Mouse (Mus musculus) limb, embryonic 14.5 days (tissue): ENCODE measurements around the gene Lrch2. TPM values are rescaled to one million over a fixed set of nuclear protein-coding genes. Genes with fewer than 3 reads are reported as not detected.
"Not testable (repeated sequence)": the region's sequence is repeated elsewhere in the genome, so short reads cannot be mapped to it uniquely, and the experiment has no call there.

ENCODE experiments used
- ATAC-seq: fragments of 200-750 bp; cut with Nextera tagmentation; 2 replicates; pipeline ENCODE4 v1.8.0; 2017; ENCODE audit warnings: low read depth, moderate number of reproducible peaks, moderate TSS enrichment; ENCODE audit not compliant: low FRiP score
- DNase-seq: peaks from one replicate; pipeline ENCODE4 v3.0.0-alpha.2; 2015; ENCODE audit warnings: low spot score
- H3K27ac ChIP-seq: fragments of 300-500 bp; sonication (generic); replicated peaks from 2 replicates; pipeline ENCODE4 v1.5.1; 2014; ENCODE audit warnings: low read depth, mild to moderate bottlenecking, low read length, moderate library complexity, mixed read lengths
- H3K27me3 ChIP-seq: fragments of 300-500 bp; sonication (generic); 2 replicates; pipeline ENCODE4 v1.6.1; 2014; ENCODE audit warnings: low read length, mixed read lengths; ENCODE audit not compliant: control insufficient read depth, insufficient read depth
- H3K36me3 ChIP-seq: fragments of 300-500 bp; sonication (generic); 2 replicates; pipeline ENCODE4 v1.6.1; 2014; ENCODE audit warnings: mild to moderate bottlenecking, low read length, moderate library complexity, mixed read lengths; ENCODE audit not compliant: control insufficient read depth, insufficient read depth
- H3K4me1 ChIP-seq: fragments of 300-500 bp; sonication (generic); 2 replicates; pipeline ENCODE4 v1.6.1; 2014; ENCODE audit warnings: antibody characterized with exemption, low read length, mixed read lengths; ENCODE audit not compliant: control insufficient read depth, insufficient read depth
- H3K4me2 ChIP-seq: fragments of 300-500 bp; sonication (generic); replicated peaks from 2 replicates; pipeline ENCODE4 v1.6.1; 2014; ENCODE audit warnings: low read depth, mild to moderate bottlenecking, low read length, moderate library complexity; ENCODE audit not compliant: severe bottlenecking
- H3K4me3 ChIP-seq: fragments of 300-500 bp; sonication (generic); replicated peaks from 2 replicates; pipeline ENCODE4 v1.5.1; 2014; ENCODE audit warnings: low read length
- H3K9ac ChIP-seq: fragments of 300-500 bp; sonication (generic); 2 replicates; pipeline ENCODE4 v1.6.1; 2014; ENCODE audit warnings: mild to moderate bottlenecking, low read depth, low read length, moderate library complexity; ENCODE audit not compliant: severe bottlenecking
- H3K9me3 ChIP-seq: fragments of 300-500 bp; sonication (generic); 2 replicates; pipeline ENCODE4 v1.6.1; 2016; ENCODE audit warnings: low read length; ENCODE audit not compliant: control insufficient read depth
- POLR2A ChIP-seq: fragments of 200-500 bp; IDR thresholded peaks from 2 replicates; pipeline ENCODE4 v1.8.0; 2012; ENCODE audit warnings: inconsistent platforms, mild to moderate bottlenecking, moderate library complexity, borderline replicate concordance; ENCODE audit not compliant: insufficient read depth, insufficient read length; ENCODE audit errors: extremely low read depth
- WGBS: fragments of 180-500 bp; shearing (Covaris S2); extraction: QIAGEN DNeasy Blood & Tissue Kit; methylation state at CpG from one replicate; pipeline ENCODE4 v1.1.7; 2014; 5-methylcytosine and 5-hydroxymethylcytosine counted together
- polyA plus RNA-seq, 2 experiments: library from polyadenylated mRNA; depleted of rRNA in 1 of 2; stranded (reverse) in 1 of 2; unstranded in 1 of 2; fragments of >200 nt; fragmentation: Nextera tagmentation in 1 of 2; extraction: Ambion mirVana in 1 of 2; gene quantifications; 2 replicates each; pipeline versions ENCODE4 v1.2.1 to v1.2.3; 2012 to 2014

The Lrch2 gene
- 13.3 and 15.8 TPM in 2 replicates for polyA plus RNA-seq (2012; rRNA removed)
- polyA plus RNA-seq (2014; fragmentation: Nextera tagmentation; extraction: Ambion mirVana) = 9.6 and 11.0 TPM in 2 replicates

DNA sequence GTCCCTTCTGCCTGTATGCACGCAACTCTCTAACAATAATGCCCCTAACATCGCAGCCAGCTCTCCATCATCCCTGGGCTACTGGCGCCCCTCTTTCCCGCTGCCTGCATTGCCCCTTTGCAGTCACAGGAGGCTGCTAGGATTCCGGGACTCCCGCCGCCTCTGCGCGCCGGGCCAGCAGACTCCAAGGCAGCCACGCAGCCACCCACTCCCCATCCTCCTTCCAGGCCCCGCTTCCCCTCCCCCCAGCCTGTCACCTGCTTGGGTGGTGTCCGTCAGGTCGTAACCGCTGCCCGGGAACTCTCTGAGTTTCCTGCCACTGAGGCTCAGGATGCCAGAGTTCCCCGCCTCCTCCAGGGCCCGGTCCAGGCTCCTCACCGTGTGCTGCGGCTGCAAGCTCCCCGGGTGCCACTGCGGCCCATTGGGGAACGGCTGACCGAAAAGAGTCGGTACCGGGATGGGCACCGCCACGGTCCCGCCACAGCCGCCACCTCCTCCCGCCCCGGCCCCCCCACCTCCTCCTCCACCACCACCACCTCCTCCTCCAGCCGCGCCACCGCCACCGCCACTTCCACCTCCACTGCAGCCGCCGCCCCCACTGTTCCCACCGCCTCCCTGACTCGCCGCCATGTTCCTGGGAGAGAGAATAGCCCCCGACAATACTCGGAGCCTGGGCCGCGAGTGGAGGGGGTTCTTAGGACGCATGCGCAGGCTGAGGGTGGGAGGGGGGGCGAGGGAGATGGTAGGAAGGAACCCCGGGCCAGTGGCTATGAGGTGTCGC is at the start of gene Lrch2:
Gene Lrch2 (minus strand): TSS at position 661 of the 781 bp plus-strand sequence.
- Histone ChIP-seq H3K9ac (peak within 1 kb of the TSS; percentile 70), H3K4me2 (peak within 1 kb of the TSS; percentile 46), H3K4me1 (no peaks in the 10 kb centered on the region), H3K4me3 (peak within 1 kb of the TSS; percentile 49), H3K9me3 (no peaks in the 10 kb centered on the region), H3K36me3 (no peaks in the 10 kb centered on the region), H3K27ac (peak within 1 kb of the TSS; percentile 82), H3K27me3 (no peaks in the 10 kb centered on the region)
- ATAC-seq (peak; percentile 92), DNase-seq (peak; percentile 49)
- peak; percentile 37; the same call in 1 of the 2 replicates for TF ChIP-seq POLR2A
- WGBS = 13% methylated on average over 40 of the region's 50 CpGs

DNA sequence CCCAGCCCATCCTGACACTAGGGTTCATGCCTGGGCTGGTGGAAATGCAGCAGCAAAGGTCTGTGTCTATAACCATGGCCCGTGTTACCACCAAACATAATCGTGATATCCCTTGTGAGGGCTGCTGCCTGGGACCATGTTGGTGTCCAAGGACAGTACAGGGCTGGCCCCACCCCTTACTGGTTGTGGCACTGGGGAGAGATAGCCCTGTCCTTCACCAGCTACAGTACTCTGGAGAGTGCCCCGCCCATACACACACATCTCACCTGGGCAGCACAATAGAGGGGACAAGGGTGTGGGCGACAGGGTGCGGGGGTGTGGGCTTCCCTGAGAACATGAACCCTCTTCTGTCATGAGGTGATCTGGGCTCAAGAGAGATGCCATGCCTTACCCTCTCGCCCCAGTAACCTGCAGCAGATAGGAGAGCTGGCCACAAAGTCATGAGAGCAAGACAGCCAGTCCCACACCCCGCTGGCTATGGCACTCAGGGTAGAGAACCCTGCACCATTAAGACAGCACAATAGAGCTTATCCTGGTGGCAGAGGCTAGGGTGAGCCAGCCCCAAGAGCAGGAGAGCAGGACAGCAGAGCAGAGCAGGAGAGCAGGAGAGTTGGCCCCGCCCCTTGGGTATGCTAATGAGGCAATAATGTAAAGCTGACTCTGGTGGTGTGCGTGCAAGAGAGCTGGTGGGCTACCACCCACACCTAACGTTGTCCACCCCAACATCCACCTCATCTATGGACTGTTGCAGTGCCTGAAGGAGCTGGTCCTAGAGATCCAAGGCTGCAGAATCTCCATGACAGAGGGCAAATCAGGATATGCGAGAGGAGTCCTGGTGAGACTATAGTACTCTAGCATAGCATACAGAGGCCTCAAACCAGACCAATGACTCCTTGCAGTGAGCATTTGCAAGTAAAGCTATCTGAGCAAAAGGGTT is 12.7 kb downstream of the Lrch2 start:
- Histone ChIP-seq H3K36me3 (no peaks in the 10 kb centered on the region), H3K27ac (no peak overlapping the region), H3K27me3 (no peaks in the 10 kb centered on the region), H3K4me1 (no peaks in the 10 kb centered on the region), H3K9me3 (no peaks in the 10 kb centered on the region), H3K4me3 (no peak overlapping the region), H3K4me2 (no peak overlapping the region), H3K9ac (no peak overlapping the region)
- ATAC-seq = no peak
- WGBS = 55% methylated on average over 11 of the region's 11 CpGs
- DNase-seq = no peak
- TF ChIP-seq POLR2A = no peak

DNA sequence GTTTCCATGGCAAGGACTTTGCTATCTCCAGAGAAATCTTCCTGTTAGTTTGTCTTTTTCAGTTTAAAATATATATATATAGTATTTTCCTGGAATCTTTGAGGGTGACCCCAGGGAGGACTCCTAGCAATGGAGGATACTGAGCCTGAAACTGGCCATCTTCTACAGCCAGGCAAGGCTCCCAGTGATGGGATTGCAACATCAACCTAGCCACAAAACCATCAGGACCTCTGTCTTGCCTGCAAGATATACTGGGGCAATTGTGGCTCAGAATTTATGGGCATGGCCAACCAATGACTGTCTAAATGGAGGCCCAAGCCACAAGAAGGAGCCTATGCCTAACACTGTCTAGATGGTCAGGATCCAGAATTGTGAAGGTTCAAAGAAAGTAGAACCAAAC is 15.5 kb downstream of the Lrch2 start:
- H3K4me2 ChIP-seq = no peak overlapping the region
- H3K4me3 ChIP-seq = no peak overlapping the region
- ATAC-seq (no peak), DNase-seq (no peak)
- H3K27me3 ChIP-seq = no peaks in the 10 kb centered on the region
- H3K4me1 ChIP-seq = no peaks in the 10 kb centered on the region
- no peaks in the 10 kb centered on the region for H3K9me3 ChIP-seq
- TF ChIP-seq POLR2A = no peak
- H3K36me3 ChIP-seq = no peaks in the 10 kb centered on the region
- no peak overlapping the region for H3K9ac ChIP-seq
- no peak overlapping the region for H3K27ac ChIP-seq

DNA sequence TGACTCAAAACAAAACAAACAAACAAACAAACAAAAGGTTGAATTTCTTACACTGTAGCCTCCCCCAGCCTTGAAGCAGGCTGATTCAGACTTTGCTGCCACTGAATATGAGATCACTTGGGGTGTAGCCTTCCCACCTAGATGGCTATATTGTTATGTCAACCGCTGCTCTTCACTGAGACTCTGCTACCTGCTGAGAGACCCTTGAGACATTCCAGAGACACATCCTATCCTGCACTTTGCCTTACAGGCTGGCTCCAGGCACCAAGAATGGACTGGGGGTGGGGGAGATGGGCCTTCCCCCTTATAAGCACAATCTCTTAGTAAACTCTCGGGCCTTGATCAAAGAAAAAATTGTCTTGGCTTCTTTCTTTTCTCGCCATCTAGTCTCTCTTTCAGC is 16.8 kb downstream of the Lrch2 start:
- H3K27me3 ChIP-seq, ATAC-seq, H3K27ac ChIP-seq, H3K9me3 ChIP-seq, H3K4me1 ChIP-seq, H3K4me3 ChIP-seq, H3K36me3 ChIP-seq, H3K4me2 ChIP-seq, DNase-seq, H3K9ac ChIP-seq: not testable (repeated sequence)
- 78% methylated on average over 3 of the region's 3 CpGs for WGBS

DNA sequence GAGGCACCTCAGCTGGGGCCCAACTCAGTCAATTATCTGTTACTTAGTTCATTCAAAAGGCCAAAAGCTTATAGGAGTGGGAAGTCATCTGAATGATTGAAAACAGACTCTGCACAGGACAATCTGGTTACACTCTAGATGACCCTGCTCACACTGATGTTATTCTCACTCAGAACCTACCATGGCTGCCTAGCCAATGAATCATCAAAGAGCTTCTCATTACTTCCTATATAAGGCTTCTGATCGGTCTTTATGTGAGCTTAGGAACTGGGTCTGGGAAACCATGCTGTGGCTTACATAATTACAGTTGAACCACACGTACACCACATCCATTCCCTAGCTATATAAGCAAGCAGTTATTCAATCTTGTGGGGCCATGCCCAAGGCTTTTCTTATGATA is 18.3 kb downstream of the Lrch2 start:
- Histone ChIP-seq H3K27me3 (no peaks in the 10 kb centered on the region), H3K27ac (no peak overlapping the region), H3K9me3 (no peaks in the 10 kb centered on the region), H3K9ac (no peak overlapping the region), H3K4me3 (no peak overlapping the region), H3K36me3 (no peaks in the 10 kb centered on the region), H3K4me1 (no peaks in the 10 kb centered on the region), H3K4me2 (no peak overlapping the region)
- DNase-seq (no peak), ATAC-seq (no peak)
- 62% methylated on average over 2 of the region's 2 CpGs for WGBS
- TF ChIP-seq POLR2A = no peak
